Mouse (Mus musculus): Measurements from ENCODE around the gene Zfp664.

The Zfp664 gene

DNA sequence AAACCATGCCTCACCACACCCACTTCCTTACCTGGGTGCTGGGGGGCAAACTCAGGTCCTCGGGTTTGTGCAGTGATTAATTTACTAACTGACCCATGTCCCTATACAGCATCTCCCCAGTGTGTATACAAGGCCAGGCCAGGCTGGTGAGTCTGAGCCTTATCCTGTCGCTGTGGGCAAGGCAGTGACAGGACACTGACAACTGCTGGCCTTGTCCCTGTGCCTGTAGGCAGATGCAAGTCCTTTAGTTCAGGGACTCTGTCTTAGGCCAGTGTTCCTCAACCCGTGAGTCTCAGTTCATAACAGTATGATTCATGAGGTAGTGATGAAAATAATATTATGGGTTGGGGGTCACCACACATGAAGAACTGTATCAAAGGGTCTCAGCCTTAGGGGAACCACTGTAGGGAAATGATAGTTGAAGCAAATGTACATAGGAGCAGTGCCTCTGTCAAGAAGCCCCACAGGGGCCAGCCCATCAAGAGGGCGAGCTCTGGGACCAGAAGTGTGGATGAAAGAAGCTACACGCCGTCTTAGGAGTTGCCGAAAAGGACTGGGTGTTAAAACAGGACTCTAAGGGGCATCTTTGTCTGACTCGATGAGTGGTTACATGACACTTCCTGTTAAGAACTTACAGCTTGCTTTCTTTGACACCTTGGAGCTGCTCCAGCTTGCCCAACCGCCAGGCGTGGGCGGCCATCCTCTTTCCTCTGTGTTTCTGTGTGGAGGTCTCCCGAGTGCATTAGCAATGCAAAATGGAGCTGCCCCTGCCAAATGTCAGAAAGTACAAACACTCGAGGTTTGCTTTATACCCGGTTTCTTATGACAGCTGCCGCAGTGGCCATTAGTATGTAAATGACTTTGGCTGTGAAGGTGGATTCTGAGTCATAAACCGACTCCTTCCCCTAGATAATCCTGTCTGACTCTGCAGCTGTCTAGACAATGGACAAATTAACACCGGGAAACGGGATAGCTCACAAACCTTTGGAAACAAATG lies 60.2 kb downstream of the Zfp664 start:
- peak in 1 of 2 experiments; percentile 35 for DNase-seq (ENCODE audit: low spot score in 2 of 2)

GRCm38 (mm10) chr5:124929425-124930054 lies 67.0 kb downstream of the Zfp664 start:
- peak in 1 of 2 experiments; percentile 38 for DNase-seq (ENCODE audit: low spot score in 2 of 2)

GRCm38 (mm10) chr5:124930055-124930439 lies 67.6 kb downstream of the Zfp664 start:
- peak in 1 of 2 experiments; percentile 32 for DNase-seq (ENCODE audit: low spot score in 2 of 2)

- DNase-seq (ENCODE audit: low spot score in 2 of 2): no peak
Observed at GRCm38 (mm10) chr5:124930603-124931002, 68.1 kb downstream of the Zfp664 start.

- no peak for DNase-seq (ENCODE audit: low spot score in 2 of 2)
Observed at GRCm38 (mm10) chr5:124931076-124931475, 68.6 kb downstream of the Zfp664 start.

DNA sequence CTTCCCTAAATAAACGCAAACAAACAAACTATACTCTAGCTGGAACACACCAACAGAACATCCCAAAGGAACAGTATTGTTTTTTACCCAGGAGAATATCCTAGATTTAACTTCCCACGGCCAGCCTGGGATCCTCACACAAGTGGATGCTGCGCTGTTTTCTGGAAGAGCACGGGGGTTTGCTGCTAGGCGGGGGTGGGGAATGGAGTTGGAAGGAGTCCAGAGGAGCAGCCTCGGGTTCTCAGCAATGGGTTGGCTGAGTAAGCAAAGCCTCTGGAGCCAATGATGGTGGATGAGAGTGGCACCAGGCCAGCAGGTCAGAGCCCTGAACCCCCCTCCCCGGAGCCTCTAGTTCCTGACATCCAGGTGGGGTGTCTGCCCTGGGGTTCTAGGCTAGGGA lies 72.1 kb downstream of the Zfp664 start:
- DNase-seq (ENCODE audit: low spot score in 2 of 2): no peak

DNA sequence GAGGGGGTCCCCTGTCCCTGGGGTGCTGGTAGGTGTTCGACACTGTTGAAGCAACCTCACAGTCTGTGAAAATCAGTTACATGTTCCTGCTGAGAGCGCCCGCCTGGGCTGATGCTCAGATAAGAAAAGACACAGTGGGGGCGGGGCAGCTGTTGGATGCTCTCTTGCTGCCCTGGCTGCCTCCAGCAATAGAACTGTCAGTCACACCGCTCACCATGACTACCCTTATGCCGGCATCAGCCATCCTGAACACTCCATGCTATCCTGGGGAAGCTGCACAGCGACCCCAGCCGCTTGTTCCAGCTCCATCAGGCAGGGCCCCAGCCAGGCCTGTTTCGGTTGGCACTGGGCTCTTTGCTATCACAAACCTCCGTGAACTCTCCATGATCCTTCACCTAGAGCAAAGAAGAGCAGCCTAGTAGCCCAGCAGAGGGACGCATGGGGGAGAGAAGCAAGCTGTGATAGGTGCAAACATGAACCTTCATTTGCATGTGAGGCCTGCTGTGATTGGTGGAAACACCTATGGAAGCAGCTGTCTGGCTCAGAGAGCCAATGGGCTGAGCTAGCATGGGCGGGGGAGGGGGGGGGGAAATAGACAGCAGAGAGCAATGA lies 80.8 kb downstream of the Zfp664 start:
- no peak for DNase-seq (ENCODE audit: low spot score in 2 of 2)

DNA sequence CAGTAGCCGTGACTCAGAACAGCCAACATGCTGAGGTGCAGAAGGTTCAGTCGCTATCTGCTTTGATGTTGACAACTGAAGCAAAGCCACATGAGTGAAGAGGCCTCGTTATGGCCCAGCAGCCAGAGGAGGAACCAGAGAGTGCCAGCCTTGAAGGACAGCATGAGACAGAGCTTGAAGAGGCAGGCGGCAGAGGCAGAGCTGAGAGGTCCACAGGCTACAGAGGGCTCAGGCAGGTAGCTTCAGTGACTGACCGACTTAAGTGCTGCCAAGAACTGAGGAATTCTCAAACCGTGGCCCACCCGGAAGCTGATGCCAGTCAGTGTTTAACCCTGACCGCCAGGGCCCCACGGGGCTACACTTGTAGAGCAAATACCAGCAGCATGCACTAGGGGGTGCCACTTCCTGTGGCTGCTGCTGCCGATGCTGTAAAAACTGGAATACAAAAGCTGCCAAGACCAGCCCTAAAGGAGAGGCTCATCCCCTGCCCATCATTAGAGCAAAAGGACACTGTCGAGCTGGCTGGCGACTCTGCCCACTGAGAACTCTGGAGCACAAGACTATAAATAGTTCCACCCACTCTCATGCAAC lies 81.4 kb downstream of the Zfp664 start:
- DNase-seq (ENCODE audit: low spot score in 2 of 2): peak in 1 of 2 experiments; percentile 39

GRCm38 (mm10) chr5:124944384-124944783 lies 81.9 kb downstream of the Zfp664 start:
- no peak for DNase-seq (ENCODE audit: low spot score in 2 of 2)

GRCm38 (mm10) chr5:124945046-124945445 lies 82.6 kb downstream of the Zfp664 start:
- DNase-seq (ENCODE audit: low spot score in 2 of 2): no peak

DNA sequence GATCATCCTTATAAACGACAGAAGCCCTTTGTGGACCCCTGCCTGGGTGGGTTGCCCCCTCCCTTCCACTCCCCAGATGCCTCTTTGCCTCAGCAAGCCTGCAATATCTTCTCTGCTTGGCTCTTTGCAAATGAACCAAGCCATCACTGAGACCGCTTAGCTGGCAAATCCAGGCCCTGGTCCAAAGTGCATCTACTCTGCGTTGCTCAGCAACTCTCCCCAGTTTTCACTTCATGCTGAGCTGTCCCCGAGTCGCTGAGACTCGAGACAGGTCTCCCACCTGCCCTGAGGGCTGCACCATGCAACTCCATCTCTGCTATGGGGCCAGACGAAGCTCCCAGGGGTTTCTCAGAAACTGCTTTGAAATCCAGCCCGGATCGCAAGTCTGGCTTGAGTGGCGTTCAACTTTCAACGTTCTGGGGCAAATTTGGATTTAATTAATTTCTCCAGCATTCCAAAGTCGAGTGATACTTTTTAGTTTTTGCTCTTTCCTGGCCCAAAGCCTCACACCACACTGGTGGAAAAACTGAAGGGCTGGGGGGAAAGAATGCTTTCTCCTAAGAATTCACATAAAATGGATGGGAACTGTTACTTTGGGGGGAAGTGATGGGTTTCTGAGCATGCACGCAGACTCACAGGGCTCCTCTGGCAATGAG lies 88.3 kb downstream of the Zfp664 start:
- DNase-seq (ENCODE audit: low spot score in 2 of 2): no peak

DNA sequence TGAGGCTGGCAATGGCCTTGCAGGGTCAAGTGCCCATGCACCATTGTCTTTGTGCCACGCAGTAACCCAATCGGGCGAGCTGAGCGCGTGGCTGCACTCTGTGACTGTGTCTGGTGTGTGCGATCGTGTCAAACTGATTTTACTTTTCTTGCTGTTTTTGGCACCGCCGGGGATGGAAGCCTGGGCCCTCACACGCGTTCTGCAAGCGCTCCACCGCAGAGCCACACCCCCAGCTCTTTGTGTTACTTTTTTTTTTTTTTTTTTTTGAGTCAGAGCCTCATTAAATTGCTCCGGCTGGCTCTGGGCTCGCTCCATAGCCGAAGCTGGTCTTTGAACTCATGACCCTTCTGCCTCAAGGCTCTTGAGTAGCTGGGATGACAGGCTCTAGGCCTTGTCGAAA lies 88.8 kb downstream of the Zfp664 start:
- no peak for DNase-seq (ENCODE audit: low spot score in 2 of 2)

All from heart, adult 9 months (tissue).